ENCODE assay signal across 24 mouse cellular contexts in genomic region chr1:92306042-92306441, GRCm38 (mm10).
A peak's percentile ranks its signal among the peaks of the same experiment; 100 is the strongest.
DNase-seq lines count a peak whose midpoint lies in the region; ATAC-seq and TF ChIP-seq lines count a peak whose summit lies in the region.
"Had no signal": no experiment of that assay in that cellular context is flagged by ENCODE, and none has a peak within 500 bp of the region (broad histone marks: within the 10 kb centered on the region; RNA-seq: fewer than 3 reads in every experiment).

No protein-coding gene starts in this region.

- no peak overlapping the region for H3K9ac ChIP-seq in forebrain, embryonic 11.5 days (ENCODE audit: low read length)
- no peak overlapping the region for H3K9ac ChIP-seq in forebrain, postnatal 0 days
- H3K9ac ChIP-seq in midbrain, embryonic 11.5 days (ENCODE audit: low read length), result no peak overlapping the region
- H3K9ac ChIP-seq in midbrain, embryonic 13.5 days (replicated peaks), result no peak overlapping the region
- H3K9ac ChIP-seq: embryonic facial prominence, embryonic 12.5 days; forebrain, embryonic 12.5 days had no signal

- H3K27ac ChIP-seq in forebrain, embryonic 11.5 days (ENCODE audit: low read depth, low read length), result no peak overlapping the region
- H3K27ac ChIP-seq in forebrain, postnatal 0 days (ENCODE audit: low read depth, low read length), result no peak overlapping the region
- no peak overlapping the region for H3K27ac ChIP-seq in midbrain, embryonic 11.5 days (ENCODE audit: low read depth, low read length)
- no peak overlapping the region for H3K27ac ChIP-seq in midbrain, embryonic 13.5 days
- H3K27ac ChIP-seq: embryonic facial prominence, embryonic 10.5 days; embryonic facial prominence, embryonic 12.5 days; forebrain, embryonic 12.5 days had no signal

- H3K4me2 ChIP-seq in forebrain, embryonic 11.5 days (ENCODE audit: low read depth, low read length, severe bottlenecking), result no peak overlapping the region
- no peak overlapping the region for H3K4me2 ChIP-seq in forebrain, postnatal 0 days (ENCODE audit: low read depth)
- H3K4me2 ChIP-seq in midbrain, embryonic 11.5 days, result no peak overlapping the region
- no peak overlapping the region for H3K4me2 ChIP-seq in midbrain, embryonic 13.5 days (replicated peaks)
- H3K4me2 ChIP-seq: embryonic facial prominence, embryonic 12.5 days; forebrain, embryonic 12.5 days had no signal

- ATAC-seq in forebrain, embryonic 11.5 days (replicated peaks; ENCODE audit: low FRiP score), result no peak
- no peak for ATAC-seq in forebrain, postnatal 0 days
- ATAC-seq in midbrain, embryonic 11.5 days (ENCODE audit: low FRiP score), result no peak
- no peak for ATAC-seq in midbrain, embryonic 13.5 days
- peak; percentile 66 for ATAC-seq in granulocyte monocyte progenitor cell, adult 5-6 weeks (replicated peaks; ENCODE audit: poor library complexity, severe bottlenecking)
- peak; percentile 80 for ATAC-seq in megakaryocyte progenitor cell, adult 5-6 weeks (replicated peaks; ENCODE audit: poor library complexity)
- ATAC-seq: CD4-positive, CD25-positive, alpha-beta regulatory T cell, adult 4 months; forebrain, embryonic 14.5 days; forebrain, embryonic 16.5 days had no signal

- no peaks in the 10 kb centered on the region for H3K36me3 ChIP-seq in forebrain, embryonic 11.5 days (ENCODE audit: control insufficient read depth, insufficient read depth, low read length)
- H3K36me3 ChIP-seq in forebrain, postnatal 0 days (ENCODE audit: insufficient read depth), result no peaks in the 10 kb centered on the region
- H3K36me3 ChIP-seq in midbrain, embryonic 11.5 days (ENCODE audit: control insufficient read depth, insufficient read depth, low read length), result no peaks in the 10 kb centered on the region
- no peaks in the 10 kb centered on the region for H3K36me3 ChIP-seq in midbrain, embryonic 13.5 days
- H3K36me3 ChIP-seq: embryonic facial prominence, embryonic 10.5 days; embryonic facial prominence, embryonic 12.5 days; forebrain, embryonic 12.5 days had no signal

- H3K27me3 ChIP-seq in forebrain, embryonic 11.5 days (ENCODE audit: control insufficient read depth, insufficient read depth, low read length), result no peaks in the 10 kb centered on the region
- no peaks in the 10 kb centered on the region; the same call in 1 of the 2 replicates for H3K27me3 ChIP-seq in forebrain, postnatal 0 days (ENCODE audit: insufficient read depth, low read length)
- no peaks in the 10 kb centered on the region for H3K27me3 ChIP-seq in midbrain, embryonic 11.5 days (ENCODE audit: control insufficient read depth, insufficient read depth, low read length)
- H3K27me3 ChIP-seq in midbrain, embryonic 13.5 days, result no peaks in the 10 kb centered on the region
- H3K27me3 ChIP-seq: embryonic facial prominence, embryonic 12.5 days had no signal

- H3K4me1 ChIP-seq in forebrain, embryonic 11.5 days (replicated peaks; ENCODE audit: control insufficient read depth, insufficient read depth, low read length), result no peaks in the 10 kb centered on the region
- 0 out of 2 replicates have a peak, but pooled peaks cover 4% of the 10 kb centered on the region for H3K4me1 ChIP-seq in forebrain, postnatal 0 days (ENCODE audit: insufficient read depth)
- H3K4me1 ChIP-seq in midbrain, embryonic 11.5 days (ENCODE audit: control insufficient read depth, insufficient read depth, low read length), result no peaks in the 10 kb centered on the region
- no peaks in the 10 kb centered on the region for H3K4me1 ChIP-seq in midbrain, embryonic 13.5 days (replicated peaks)
- H3K4me1 ChIP-seq: embryonic facial prominence, embryonic 10.5 days; embryonic facial prominence, embryonic 12.5 days; forebrain, embryonic 12.5 days had no signal

- no peaks in the 10 kb centered on the region; the same call in 1 of the 2 replicates for H3K9me3 ChIP-seq in forebrain, embryonic 11.5 days (ENCODE audit: control insufficient read depth, low read length)
- no peaks in the 10 kb centered on the region for H3K9me3 ChIP-seq in forebrain, postnatal 0 days (ENCODE audit: low read length)
- H3K9me3 ChIP-seq in midbrain, embryonic 11.5 days (ENCODE audit: control insufficient read depth, low read length), result no peaks in the 10 kb centered on the region
- 0 out of 2 replicates have a peak, but pooled peaks cover 10% of the 10 kb centered on the region for H3K9me3 ChIP-seq in midbrain, embryonic 13.5 days
- H3K9me3 ChIP-seq: embryonic facial prominence, embryonic 10.5 days; embryonic facial prominence, embryonic 12.5 days; forebrain, embryonic 12.5 days had no signal

- 94% methylated on average over 4 of the region's 4 CpGs for WGBS in forebrain, embryonic 11.5 days
- 92% methylated on average over 4 of the region's 4 CpGs for WGBS in forebrain, postnatal 0 days
- WGBS in midbrain, embryonic 11.5 days, result 89% methylated on average over 4 of the region's 4 CpGs
- 89% methylated on average over 4 of the region's 4 CpGs for WGBS in midbrain, embryonic 13.5 days

- no peak for TF ChIP-seq CTCF in forebrain, postnatal 0 days (IDR thresholded peaks at IDR 0.05; ENCODE audit: low read depth)

- peak; percentile 10 for DNase-seq in forebrain, embryonic 11.5 days (ENCODE audit: low spot score)
- no peak for DNase-seq in forebrain, postnatal 0 days
- DNase-seq in midbrain, embryonic 11.5 days (ENCODE audit: low spot score, missing footprints), result peak; percentile 57
- DNase-seq in retina, embryonic 14.5 days (ENCODE audit: low spot score), result no peak
- DNase-seq in layer of hippocampus, adult 11-12 months (ENCODE audit: low spot score), result no peak
- DNase-seq: adrenal gland, adult 2 months; adrenal gland, postnatal 10 days; adrenal gland, postnatal 25 days; B cell, adult 2 months; cerebellum, adult 11 months; cerebellum, adult 18-20 months; cerebellum, adult 8-10 months; cerebellum, adult 9-11 months; cerebellum, postnatal 14 days; cerebellum, postnatal 36 days had no signal

- H3K4me3 ChIP-seq in forebrain, embryonic 11.5 days (ENCODE audit: low read depth, low read length), result no peak overlapping the region
- H3K4me3 ChIP-seq in forebrain, postnatal 0 days (ENCODE audit: low read depth, low read length), result no peak overlapping the region
- no peak overlapping the region for H3K4me3 ChIP-seq in midbrain, embryonic 11.5 days (ENCODE audit: low read depth, low read length)
- H3K4me3 ChIP-seq in midbrain, embryonic 13.5 days (replicated peaks), result no peak overlapping the region
- H3K4me3 ChIP-seq: embryonic facial prominence, embryonic 10.5 days; embryonic facial prominence, embryonic 12.5 days; forebrain, embryonic 12.5 days had no signal

Comparison
In these comparisons a context has a peak if more than half of its experiments do, and no peak if none do; other contexts are left out.
1. DNase-seq: peak in forebrain, embryonic 11.5 days (single experiment) and midbrain, embryonic 11.5 days (single experiment); none in forebrain, postnatal 0 days (single experiment), retina, embryonic 14.5 days (single experiment) and layer of hippocampus, adult 11-12 months (single experiment).
2. ATAC-seq: peak in granulocyte monocyte progenitor cell, adult 5-6 weeks (single experiment) and megakaryocyte progenitor cell, adult 5-6 weeks (single experiment); none in forebrain, embryonic 11.5 days (single experiment), forebrain, postnatal 0 days (single experiment), midbrain, embryonic 11.5 days (single experiment) and midbrain, embryonic 13.5 days (single experiment).